Mouse (Mus musculus) embryonic facial prominence, embryonic 11.5 days (tissue): ENCODE measurements around the gene Fam160b1. TPM values are rescaled to one million over a fixed set of nuclear protein-coding genes. Genes with fewer than 3 reads are reported as not detected.

Source experiments
- ATAC-seq: fragments of 200-750 bp; cut with Nextera tagmentation; replicated peaks from 2 replicates; pipeline ENCODE4 v1.8.0; 2017; ENCODE audit warnings: low read depth; ENCODE audit not compliant: insufficient number of reproducible peaks, low FRiP score, low TSS enrichment
- DNase-seq: peaks from one replicate; pipeline ENCODE4 v3.0.0-alpha.2; 2015; ENCODE audit warnings: low spot score
- H3K27ac ChIP-seq: fragments of 300-500 bp; sonication (generic); replicated peaks from 2 replicates; pipeline ENCODE4 v1.5.1; 2014; ENCODE audit warnings: mild to moderate bottlenecking, low read depth, low read length, control low read depth
- H3K27me3 ChIP-seq: fragments of 300-500 bp; sonication (generic); 2 replicates; pipeline ENCODE4 v1.6.1; 2014; ENCODE audit warnings: mild to moderate bottlenecking, low read length, moderate library complexity, mixed read lengths; ENCODE audit not compliant: control insufficient read depth, insufficient read depth
- H3K36me3 ChIP-seq: fragments of 300-500 bp; sonication (generic); replicated peaks from 2 replicates; pipeline ENCODE4 v1.6.1; 2014; ENCODE audit warnings: low read depth, mild to moderate bottlenecking, low read length, moderate library complexity, mixed read lengths; ENCODE audit not compliant: control insufficient read depth, insufficient read depth
- H3K4me1 ChIP-seq: fragments of 300-500 bp; sonication (generic); 2 replicates; pipeline ENCODE4 v1.6.1; 2014; ENCODE audit warnings: low read length, mixed read lengths; ENCODE audit not compliant: control insufficient read depth, insufficient read depth
- H3K4me2 ChIP-seq: fragments of 300-500 bp; sonication (generic); 2 replicates; pipeline ENCODE4 v1.6.1; 2014; ENCODE audit warnings: low read depth, mild to moderate bottlenecking, control low read depth, low read length, moderate library complexity
- H3K4me3 ChIP-seq: fragments of 300-500 bp; sonication (generic); 2 replicates; pipeline ENCODE4 v1.5.1; 2014; ENCODE audit warnings: low read depth, low read length, control low read depth
- H3K9ac ChIP-seq: fragments of 300-500 bp; sonication (generic); replicated peaks from 2 replicates; pipeline ENCODE4 v1.6.1; 2014; ENCODE audit warnings: mild to moderate bottlenecking, control low read depth, low read length
- H3K9me3 ChIP-seq: fragments of 300-500 bp; sonication (generic); replicated peaks from 2 replicates; pipeline ENCODE4 v1.6.1; 2016; ENCODE audit warnings: mild to moderate bottlenecking, low read length, inconsistent platforms, mixed read lengths; ENCODE audit not compliant: control insufficient read depth
- WGBS: fragments of 180-500 bp; shearing (Covaris S2); extraction: QIAGEN DNeasy Blood & Tissue Kit; methylation state at CpG from one replicate; pipeline ENCODE4 v1.1.7; 2014; 5-methylcytosine and 5-hydroxymethylcytosine counted together
- polyA plus RNA-seq: library from polyadenylated mRNA; unstranded; fragments of >200 nt; fragmentation: Nextera tagmentation; extraction: Ambion mirVana; gene quantifications from 2 replicates; pipeline ENCODE4 v1.2.1, GENCODE M21; 2014

Gene Fam160b1
- polyA plus RNA-seq, 1 experiment from 2014 or later = 14.9 TPM

DNA sequence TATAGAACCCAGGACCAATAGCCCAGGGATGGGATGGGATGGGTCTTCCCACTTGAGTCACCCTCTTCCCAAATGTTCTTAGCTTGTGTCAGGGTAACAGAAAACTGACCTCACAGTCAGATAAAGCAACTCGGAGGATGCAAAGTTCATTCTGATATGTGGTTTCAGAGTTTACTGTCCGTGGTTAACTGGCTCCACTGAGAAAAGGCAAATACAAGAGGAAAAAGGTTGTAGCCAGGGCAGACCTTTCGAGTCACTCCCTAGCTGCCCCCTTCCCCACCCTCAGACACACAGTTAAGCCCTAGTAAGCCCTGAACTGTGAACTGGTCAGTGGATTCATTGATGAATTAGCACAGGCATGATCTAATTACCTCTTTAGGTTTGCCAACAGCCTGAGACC, 38.6 kb upstream of the Fam160b1 start:
- no peak overlapping the region for H3K9ac ChIP-seq
- DNase-seq (no peak), ATAC-seq (no peak)
- H3K27me3 ChIP-seq = no peaks in the 10 kb centered on the region
- H3K27ac ChIP-seq = no peak overlapping the region
- no peaks in the 10 kb centered on the region for H3K9me3 ChIP-seq
- H3K36me3 ChIP-seq = no peaks in the 10 kb centered on the region
- no peak overlapping the region for H3K4me3 ChIP-seq
- WGBS = 83% methylated on average over 3 of the region's 3 CpGs
- no peak overlapping the region for H3K4me2 ChIP-seq
- no peaks in the 10 kb centered on the region for H3K4me1 ChIP-seq

GRCm38 (mm10) chr19:57322491-57322890, 38.0 kb upstream of the Fam160b1 start:
- no peak overlapping the region for H3K27ac ChIP-seq
- 76% methylated on average over 4 of the region's 4 CpGs for WGBS
- no peak overlapping the region for H3K4me3 ChIP-seq
- H3K9ac ChIP-seq = no peak overlapping the region
- ATAC-seq (no peak), DNase-seq (no peak)
- H3K36me3 ChIP-seq = no peaks in the 10 kb centered on the region
- H3K4me2 ChIP-seq = no peak overlapping the region
- no peaks in the 10 kb centered on the region for H3K9me3 ChIP-seq
- no peaks in the 10 kb centered on the region for H3K27me3 ChIP-seq
- no peaks in the 10 kb centered on the region for H3K4me1 ChIP-seq

GRCm38 (mm10) chr19:57323087-57323486, 37.4 kb upstream of the Fam160b1 start:
- ATAC-seq = no peak
- DNase-seq = no peak
- no peaks in the 10 kb centered on the region for H3K36me3 ChIP-seq
- WGBS = 82% methylated on average over 8 of the region's 8 CpGs
- no peaks in the 10 kb centered on the region for H3K9me3 ChIP-seq
- no peak overlapping the region for H3K9ac ChIP-seq
- H3K4me2 ChIP-seq = no peak overlapping the region
- no peaks in the 10 kb centered on the region for H3K27me3 ChIP-seq
- H3K4me1 ChIP-seq = no peaks in the 10 kb centered on the region
- no peak overlapping the region for H3K27ac ChIP-seq
- no peak overlapping the region for H3K4me3 ChIP-seq

- 31% methylated on average over 7 of the region's 7 CpGs for WGBS
- no peaks in the 10 kb centered on the region for H3K36me3 ChIP-seq
- H3K4me3 ChIP-seq = no peak overlapping the region
- no peak overlapping the region for H3K4me2 ChIP-seq
- no peaks in the 10 kb centered on the region for H3K4me1 ChIP-seq
- no peaks in the 10 kb centered on the region for H3K27me3 ChIP-seq
- no peaks in the 10 kb centered on the region for H3K9me3 ChIP-seq
- H3K27ac ChIP-seq = no peak overlapping the region
- H3K9ac ChIP-seq = no peak overlapping the region
- DNase-seq (peak; percentile 80), ATAC-seq (no peak)
Measured at GRCm38 (mm10) chr19:57325748-57326300, 34.7 kb upstream of the Fam160b1 start.

DNA sequence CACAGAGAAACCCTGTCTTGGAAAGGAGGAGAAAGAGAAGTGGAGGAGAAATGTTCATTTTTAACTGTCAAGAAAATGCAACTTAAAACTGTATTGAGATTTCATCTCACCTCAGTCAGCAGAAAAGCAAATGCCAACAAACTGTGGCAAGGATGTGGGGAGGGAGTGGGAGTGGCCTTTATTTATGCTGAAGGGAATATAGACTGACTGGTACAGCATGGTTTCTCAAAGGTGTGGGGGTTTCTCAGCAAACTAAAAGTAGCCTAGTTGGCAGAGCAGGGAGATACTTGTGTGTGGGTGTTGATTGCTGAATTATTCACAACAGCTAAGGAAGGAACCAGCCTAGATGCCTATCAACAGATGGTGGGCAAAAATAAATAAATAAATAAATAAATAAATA, 32.8 kb upstream of the Fam160b1 start:
- Histone ChIP-seq H3K36me3 (no peaks in the 10 kb centered on the region), H3K27ac (no peak overlapping the region), H3K9ac (no peak overlapping the region), H3K27me3 (no peaks in the 10 kb centered on the region), H3K4me3 (no peak overlapping the region), H3K4me1 (no peaks in the 10 kb centered on the region), H3K9me3 (no peaks in the 10 kb centered on the region), H3K4me2 (no peak overlapping the region)
- ATAC-seq = no peak
- no peak for DNase-seq

- DNase-seq (no peak), ATAC-seq (no peak)
- no peak overlapping the region for H3K4me2 ChIP-seq
- no peaks in the 10 kb centered on the region for H3K27me3 ChIP-seq
- H3K9ac ChIP-seq = no peak overlapping the region
- no peaks in the 10 kb centered on the region for H3K36me3 ChIP-seq
- WGBS = 95% methylated on average over 7 of the region's 7 CpGs
- no peak overlapping the region for H3K4me3 ChIP-seq
- no peak overlapping the region for H3K27ac ChIP-seq
- no peaks in the 10 kb centered on the region for H3K9me3 ChIP-seq
- no peaks in the 10 kb centered on the region for H3K4me1 ChIP-seq
Measured at GRCm38 (mm10) chr19:57328269-57328668, 32.2 kb upstream of the Fam160b1 start.

GRCm38 (mm10) chr19:57328792-57329191, 31.7 kb upstream of the Fam160b1 start:
- WGBS = 59% methylated on average over 12 of the region's 12 CpGs
- ATAC-seq = no peak

DNA sequence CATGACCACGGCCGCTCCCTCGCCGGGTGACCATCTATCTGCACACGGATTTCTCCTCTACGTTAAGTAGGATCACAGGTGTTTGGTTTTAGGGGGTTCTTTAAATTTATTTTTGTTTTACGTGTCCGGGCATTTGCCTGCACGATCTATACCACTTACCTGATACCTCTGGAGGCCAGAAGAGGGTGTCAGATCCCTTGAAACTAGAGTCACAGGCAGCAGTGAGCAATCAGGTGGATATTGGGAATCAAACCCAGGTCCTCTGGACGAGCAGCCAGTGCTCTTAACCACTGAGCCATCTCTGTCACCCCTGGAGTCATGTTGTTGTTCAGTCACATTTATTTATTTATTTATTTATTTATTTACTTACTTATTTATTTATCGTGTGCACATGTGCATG, 30.2 kb upstream of the Fam160b1 start:
- no peaks in the 10 kb centered on the region for H3K27me3 ChIP-seq
- H3K36me3 ChIP-seq = no peaks in the 10 kb centered on the region
- no peak overlapping the region for H3K27ac ChIP-seq
- ATAC-seq = no peak
- H3K4me2 ChIP-seq = no peak overlapping the region
- no peak for DNase-seq
- no peaks in the 10 kb centered on the region for H3K9me3 ChIP-seq
- no peaks in the 10 kb centered on the region for H3K4me1 ChIP-seq
- no peak overlapping the region for H3K4me3 ChIP-seq
- no peak overlapping the region for H3K9ac ChIP-seq
- 73% methylated on average over 11 of the region's 11 CpGs for WGBS

More at GRCm38 (mm10) chr19:57328792-57329191, 31.7 kb upstream of the Fam160b1 start:
- Histone ChIP-seq H3K27ac (no peak overlapping the region), H3K4me3 (no peak overlapping the region), H3K9ac (no peak overlapping the region), H3K36me3 (no peaks in the 10 kb centered on the region), H3K9me3 (no peaks in the 10 kb centered on the region), H3K4me1 (no peaks in the 10 kb centered on the region), H3K27me3 (no peaks in the 10 kb centered on the region), H3K4me2 (no peak overlapping the region)
- DNase-seq = peak; percentile 63
